Mouse (Mus musculus): ENCODE measurements around the gene Slc30a3. TPM values are rescaled to one million over a fixed set of nuclear protein-coding genes. Genes with fewer than 3 reads are reported as not detected.

The Slc30a3 gene
- polyA plus RNA-seq, 1 experiment from 2014 or later: 46.7 TPM

DNA sequence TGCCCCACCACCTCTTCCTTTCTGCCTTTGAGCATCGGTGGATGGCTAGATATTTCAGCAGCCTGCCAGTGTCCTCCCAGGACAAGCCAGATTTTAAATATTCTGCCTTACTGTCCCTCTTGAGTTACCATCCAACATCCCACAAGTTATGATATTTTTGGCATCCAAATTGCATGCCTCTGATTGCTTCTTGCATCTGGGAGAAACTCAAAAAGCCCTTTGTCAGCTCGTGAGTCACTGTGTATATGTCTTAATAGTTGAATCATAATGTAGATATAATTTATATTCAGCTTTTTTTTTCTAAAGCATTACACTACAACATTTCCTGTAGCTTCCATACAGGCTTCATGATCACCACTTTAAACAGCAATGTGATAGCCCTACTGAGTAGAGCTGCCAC is 20.9 kb downstream of the Slc30a3 start:
- 74% methylated on average over 2 of the region's 2 CpGs for WGBS

DNA sequence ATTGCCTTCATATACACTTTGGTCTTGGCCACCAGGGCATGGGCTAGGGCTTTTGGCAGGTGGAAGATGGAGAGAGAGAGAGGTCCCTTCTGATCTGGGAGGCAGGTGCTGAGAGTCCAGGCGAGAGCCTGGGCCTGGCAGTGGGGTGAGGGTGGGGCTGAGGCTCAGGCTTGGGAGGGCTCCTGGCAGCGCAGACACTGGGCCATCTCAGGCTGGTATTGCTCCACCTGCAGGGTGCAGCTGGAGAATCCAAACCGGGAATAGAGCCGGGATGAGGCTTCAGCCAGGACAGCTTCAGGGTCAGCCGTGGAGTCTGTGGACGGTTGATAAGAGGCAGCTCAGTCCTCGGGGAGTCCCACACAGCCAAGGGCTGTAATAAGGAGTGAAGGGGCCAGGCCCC is 21.4 kb downstream of the Slc30a3 start:
- peaks cover 17% of the 10 kb centered on the region for H3K4me1 ChIP-seq (replicated peaks)
- no peak overlapping the region for H3K4me3 ChIP-seq
- no peaks in the 10 kb centered on the region for H3K9me3 ChIP-seq
- ATAC-seq (ENCODE audit: low FRiP score, low read depth): no peak
- no peak overlapping the region for H3K4me2 ChIP-seq
- no peak overlapping the region for H3K9ac ChIP-seq
- WGBS: 28% methylated on average over 7 of the region's 7 CpGs
- H3K36me3 ChIP-seq: no peaks in the 10 kb centered on the region
- peaks cover 18% of the 10 kb centered on the region for H3K27me3 ChIP-seq
- H3K27ac ChIP-seq (replicated peaks): no peak overlapping the region

More for the DNA sequence above, 20.9 kb downstream of the Slc30a3 start:
- Histone ChIP-seq H3K9ac (no peak overlapping the region), H3K36me3 (no peaks in the 10 kb centered on the region), H3K4me2 (no peak overlapping the region), H3K27me3 (peaks cover 22% of the 10 kb centered on the region), H3K4me3 (no peak overlapping the region), H3K27ac (replicated peaks) (no peak overlapping the region), H3K9me3 (no peaks in the 10 kb centered on the region), H3K4me1 (replicated peaks) (peaks cover 17% of the 10 kb centered on the region)
- ATAC-seq (ENCODE audit: low FRiP score, low read depth): no peak

DNA sequence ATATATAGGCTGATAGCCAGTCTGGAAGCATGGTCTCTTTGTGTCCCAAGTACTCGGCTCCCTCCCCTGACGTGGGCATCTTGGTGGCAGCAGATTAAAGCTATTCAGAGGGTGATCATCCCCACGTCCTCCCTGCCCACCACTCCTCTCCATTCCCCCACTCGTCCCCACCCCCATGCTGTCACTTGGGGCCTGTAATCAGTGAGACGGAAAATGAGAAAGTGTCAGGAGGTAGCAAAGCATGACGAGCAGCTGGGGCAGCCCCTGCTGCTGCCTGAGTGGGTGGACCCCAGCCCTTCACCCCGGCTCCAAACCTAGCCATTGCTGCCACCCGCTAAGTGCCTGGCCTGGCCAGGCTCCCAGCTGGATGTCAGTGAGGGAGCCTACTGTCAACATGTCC is 24.1 kb downstream of the Slc30a3 start:
- Histone ChIP-seq H3K4me1 (replicated peaks) (peaks cover 13% of the 10 kb centered on the region; the same call in 1 of the 2 replicates), H3K27me3 (no peaks in the 10 kb centered on the region), H3K9ac (no peak overlapping the region), H3K36me3 (peaks cover 1% of the 10 kb centered on the region; the same call in 1 of the 2 replicates), H3K4me3 (no peak overlapping the region), H3K4me2 (no peak overlapping the region), H3K9me3 (no peaks in the 10 kb centered on the region), H3K27ac (replicated peaks) (no peak overlapping the region; the same call in 1 of the 2 replicates)
- 3% methylated on average over 8 of the region's 8 CpGs for WGBS
- peak; percentile 59; the same call in 1 of the 2 replicates for ATAC-seq (ENCODE audit: low FRiP score, low read depth)

GRCm38 (mm10) chr5:31082935-31083625 is 25.0 kb downstream of the Slc30a3 start:
- no peak overlapping the region for H3K9ac ChIP-seq
- no peak overlapping the region for H3K4me3 ChIP-seq
- peaks cover 13% of the 10 kb centered on the region; the same call in 1 of the 2 replicates for H3K4me1 ChIP-seq (replicated peaks)
- peaks cover 6% of the 10 kb centered on the region; the same call in 1 of the 2 replicates for H3K36me3 ChIP-seq
- 33% methylated on average over 12 of the region's 12 CpGs for WGBS
- H3K4me2 ChIP-seq: 0 out of 2 replicates have a peak overlapping the region, but pooled peaks have one; percentile 4
- H3K27ac ChIP-seq (replicated peaks): peak overlapping the region; percentile 32; the same call in 1 of the 2 replicates
- ATAC-seq (ENCODE audit: low FRiP score, low read depth): no peak
- H3K9me3 ChIP-seq: no peaks in the 10 kb centered on the region
- no peaks in the 10 kb centered on the region for H3K27me3 ChIP-seq

DNA sequence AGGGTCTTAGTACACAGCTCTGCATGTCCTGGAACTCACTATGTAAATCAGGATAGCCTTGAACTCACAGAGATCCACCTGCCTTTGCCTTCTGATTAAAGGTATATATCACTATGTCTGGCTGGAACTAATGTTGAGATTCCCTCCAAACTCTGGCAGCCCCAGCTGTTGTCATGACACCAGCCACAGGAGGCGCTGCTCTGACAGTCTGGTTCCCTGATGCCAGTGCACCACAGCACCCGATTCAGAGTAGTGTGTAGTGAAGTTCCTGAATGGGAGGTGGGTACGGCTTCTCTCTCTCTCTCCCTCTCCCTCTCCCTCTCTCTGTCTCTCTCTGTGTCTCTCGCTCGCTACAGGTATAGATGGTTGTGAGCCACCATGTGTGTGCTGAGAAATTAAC is 25.7 kb downstream of the Slc30a3 start:
- Histone ChIP-seq H3K4me2 (0 out of 2 replicates have a peak overlapping the region, but pooled peaks have one; percentile 4), H3K9me3 (no peaks in the 10 kb centered on the region), H3K36me3 (peaks cover 12% of the 10 kb centered on the region), H3K9ac (no peak overlapping the region), H3K27me3 (no peaks in the 10 kb centered on the region), H3K4me3 (no peak overlapping the region), H3K27ac (replicated peaks) (0 out of 2 replicates have a peak overlapping the region, but pooled peaks have one; percentile 32), H3K4me1 (replicated peaks) (peaks cover 13% of the 10 kb centered on the region; the same call in 1 of the 2 replicates)
- WGBS: 9% methylated on average over 5 of the region's 5 CpGs
- peak; percentile 13; the same call in 1 of the 2 replicates for ATAC-seq (ENCODE audit: low FRiP score, low read depth)

GRCm38 (mm10) chr5:31081386-31081785 is 26.7 kb downstream of the Slc30a3 start:
- Histone ChIP-seq H3K36me3 (peaks cover 21% of the 10 kb centered on the region), H3K27me3 (no peaks in the 10 kb centered on the region), H3K4me1 (replicated peaks) (peaks cover 13% of the 10 kb centered on the region; the same call in 1 of the 2 replicates), H3K9me3 (no peaks in the 10 kb centered on the region), H3K4me2 (no peak overlapping the region), H3K27ac (replicated peaks) (no peak overlapping the region), H3K4me3 (no peak overlapping the region), H3K9ac (no peak overlapping the region)
- WGBS: 77% methylated on average over 3 of the region's 3 CpGs
- ATAC-seq (ENCODE audit: low FRiP score, low read depth): no peak

DNA sequence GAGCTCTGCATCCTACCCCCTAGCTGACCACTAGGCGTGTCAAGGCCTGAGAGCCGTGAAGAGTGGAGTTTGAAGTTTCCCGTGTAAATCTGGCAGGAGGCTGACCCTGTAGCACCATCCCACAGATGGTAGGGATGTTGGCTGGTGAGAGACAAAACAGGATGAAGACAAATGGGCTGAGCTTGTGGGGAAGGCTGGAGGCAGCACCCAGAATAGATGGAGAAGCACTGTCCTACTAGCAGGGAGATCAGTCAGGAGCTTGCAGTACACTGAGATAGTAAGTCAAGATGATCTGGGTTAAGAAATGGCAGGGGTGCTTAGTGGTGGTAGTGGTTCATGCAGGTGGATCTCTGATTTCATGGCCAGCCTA is 27.3 kb downstream of the Slc30a3 start:
- 68% methylated on average over 3 of the region's 3 CpGs for WGBS
- Histone ChIP-seq H3K9me3 (no peaks in the 10 kb centered on the region), H3K27me3 (no peaks in the 10 kb centered on the region)

GRCm38 (mm10) chr5:31080059-31080794 is 27.8 kb downstream of the Slc30a3 start:
- no peaks in the 10 kb centered on the region for H3K9me3 ChIP-seq
- H3K27ac ChIP-seq (replicated peaks): no peak overlapping the region
- 79% methylated on average over 13 of the region's 13 CpGs for WGBS
- no peak overlapping the region for H3K4me3 ChIP-seq
- H3K27me3 ChIP-seq: no peaks in the 10 kb centered on the region
- H3K36me3 ChIP-seq: peaks cover 30% of the 10 kb centered on the region
- peaks cover 13% of the 10 kb centered on the region; the same call in 1 of the 2 replicates for H3K4me1 ChIP-seq (replicated peaks)
- H3K4me2 ChIP-seq: no peak overlapping the region
- H3K9ac ChIP-seq: no peak overlapping the region
- ATAC-seq (ENCODE audit: low FRiP score, low read depth): no peak

More for the DNA sequence above, 27.3 kb downstream of the Slc30a3 start:
- no peak overlapping the region for H3K9ac ChIP-seq
- H3K4me1 ChIP-seq (replicated peaks): peaks cover 13% of the 10 kb centered on the region; the same call in 1 of the 2 replicates
- ATAC-seq (ENCODE audit: low FRiP score, low read depth): no peak
- no peak overlapping the region for H3K4me3 ChIP-seq
- no peak overlapping the region for H3K27ac ChIP-seq (replicated peaks)
- H3K36me3 ChIP-seq: peaks cover 26% of the 10 kb centered on the region
- no peak overlapping the region for H3K4me2 ChIP-seq

DNA sequence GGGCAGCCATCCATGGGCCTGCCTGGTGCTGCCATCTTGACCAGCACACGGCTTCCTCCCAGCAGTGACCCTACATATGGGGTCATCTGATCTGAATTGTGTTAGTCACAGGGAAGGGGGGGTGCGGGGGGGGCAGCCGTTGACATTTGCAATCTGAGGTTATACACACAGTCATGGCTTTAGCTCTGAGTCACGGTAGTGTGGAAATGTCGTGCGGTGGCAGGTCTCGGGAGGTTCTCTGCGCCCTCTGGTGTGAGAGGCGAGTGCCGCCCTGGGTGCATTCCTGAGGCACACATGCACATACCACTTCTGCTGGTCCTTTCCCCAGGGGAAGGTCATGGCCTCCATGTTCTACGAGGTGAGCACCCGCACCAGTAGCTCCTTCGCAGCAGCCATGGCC is 31.7 kb downstream of the Slc30a3 start:
- no peak overlapping the region for H3K4me2 ChIP-seq
- H3K27me3 ChIP-seq: no peaks in the 10 kb centered on the region
- no peak overlapping the region for H3K4me3 ChIP-seq
- no peaks in the 10 kb centered on the region for H3K4me1 ChIP-seq (replicated peaks)
- peaks cover 60% of the 10 kb centered on the region for H3K36me3 ChIP-seq
- no peaks in the 10 kb centered on the region for H3K9me3 ChIP-seq
- WGBS: 89% methylated on average over 13 of the region's 13 CpGs
- H3K9ac ChIP-seq: no peak overlapping the region
- no peak overlapping the region for H3K27ac ChIP-seq (replicated peaks)
- ATAC-seq (ENCODE audit: low FRiP score, low read depth): no peak

DNA sequence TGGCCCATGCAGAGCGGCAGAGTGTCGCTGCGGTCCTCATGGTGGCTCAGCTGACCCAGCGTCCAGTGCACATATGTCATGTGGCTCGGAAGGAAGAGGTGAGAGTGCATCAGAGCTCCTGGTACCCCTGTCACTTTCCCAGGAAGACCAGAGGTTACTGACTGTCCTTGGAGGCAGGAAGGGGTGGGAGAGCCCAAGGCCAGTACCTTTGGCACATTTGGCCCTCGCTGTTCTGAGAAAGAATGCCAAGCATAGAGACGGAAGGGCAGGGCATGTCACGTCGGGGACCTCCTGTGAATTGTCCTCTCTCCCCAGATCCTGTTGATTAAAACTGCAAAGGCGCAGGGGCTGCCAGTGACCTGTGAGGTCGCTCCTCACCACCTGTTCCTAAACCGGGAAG is 34.9 kb downstream of the Slc30a3 start:
- Histone ChIP-seq H3K36me3 (peaks cover 81% of the 10 kb centered on the region), H3K9ac (no peak overlapping the region), H3K27me3 (no peaks in the 10 kb centered on the region), H3K9me3 (no peaks in the 10 kb centered on the region), H3K4me2 (no peak overlapping the region), H3K27ac (replicated peaks) (no peak overlapping the region), H3K4me3 (no peak overlapping the region), H3K4me1 (replicated peaks) (no peaks in the 10 kb centered on the region)
- ATAC-seq (ENCODE audit: low FRiP score, low read depth): no peak
- whole genome bisulfite sequencing: 95% methylated on average over 12 of the region's 12 CpGs

DNA sequence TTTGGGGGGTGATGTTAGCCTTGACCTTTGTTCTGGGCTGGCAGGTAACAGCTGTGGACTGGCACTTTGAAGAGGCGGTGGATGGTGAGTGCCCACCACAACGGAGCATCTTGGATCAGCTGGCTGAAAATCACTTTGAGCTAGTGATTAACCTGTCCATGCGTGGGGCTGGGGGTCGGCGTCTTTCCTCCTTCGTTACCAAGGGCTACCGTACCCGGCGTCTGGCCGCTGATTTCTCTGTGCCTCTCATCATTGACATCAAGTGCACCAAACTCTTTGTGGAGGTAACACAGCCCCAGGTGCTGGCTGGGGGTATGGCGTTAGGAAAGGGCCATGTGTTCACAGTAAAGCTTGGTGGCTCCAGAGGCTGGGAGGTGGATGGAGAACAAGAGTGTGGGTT is 36.2 kb downstream of the Slc30a3 start:
- no peak overlapping the region for H3K4me3 ChIP-seq
- H3K9ac ChIP-seq: no peak overlapping the region
- no peak for ATAC-seq (ENCODE audit: low FRiP score, low read depth)
- no peaks in the 10 kb centered on the region for H3K4me1 ChIP-seq (replicated peaks)
- no peaks in the 10 kb centered on the region for H3K27me3 ChIP-seq
- H3K9me3 ChIP-seq: no peaks in the 10 kb centered on the region
- H3K36me3 ChIP-seq: peaks cover 83% of the 10 kb centered on the region
- H3K4me2 ChIP-seq: no peak overlapping the region
- H3K27ac ChIP-seq (replicated peaks): no peak overlapping the region
- WGBS: 95% methylated on average over 11 of the region's 11 CpGs

DNA sequence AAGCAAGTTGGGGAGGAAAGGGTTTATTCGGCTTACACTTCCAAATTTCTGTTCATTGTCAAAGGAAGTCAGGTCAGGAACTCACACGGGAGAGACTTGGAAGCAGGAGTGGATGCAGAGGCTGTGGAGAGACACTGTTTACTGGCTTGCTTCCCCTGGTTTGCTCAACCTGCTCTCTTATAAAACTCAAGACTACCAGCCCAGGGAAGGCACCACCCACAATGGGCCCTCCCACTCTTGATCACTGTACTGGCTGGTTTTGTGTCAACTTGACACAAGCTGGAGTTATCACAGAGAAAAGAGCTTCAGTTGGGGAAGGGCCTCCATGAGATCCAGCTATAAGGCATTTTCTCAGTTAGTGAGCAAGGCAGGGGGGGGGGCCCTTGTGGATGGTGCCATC is 37.0 kb downstream of the Slc30a3 start:
- no peak overlapping the region for H3K27ac ChIP-seq (replicated peaks)
- no peaks in the 10 kb centered on the region for H3K27me3 ChIP-seq
- WGBS: 89% methylated on average over 2 of the region's 2 CpGs
- H3K4me1 ChIP-seq (replicated peaks): no peaks in the 10 kb centered on the region
- H3K4me2 ChIP-seq: no peak overlapping the region
- no peak for ATAC-seq (ENCODE audit: low FRiP score, low read depth)
- no peak overlapping the region for H3K4me3 ChIP-seq
- peaks cover 82% of the 10 kb centered on the region for H3K36me3 ChIP-seq
- H3K9me3 ChIP-seq: no peaks in the 10 kb centered on the region
- H3K9ac ChIP-seq: no peak overlapping the region
